Mouse (Mus musculus): ENCODE results near the gene Smyd5.
"Not testable (repeated sequence)": the region's sequence is repeated elsewhere in the genome, so short reads cannot be mapped to it uniquely, and the experiment has no call there.

The Smyd5 gene

GRCm38 (mm10) chr6:85445286-85445685, 13.5 kb downstream of the Smyd5 start:
- DNase-seq (ENCODE audit: inconsistent age in 2 of 2, low spot score in 1 of 2) = no peak

DNA sequence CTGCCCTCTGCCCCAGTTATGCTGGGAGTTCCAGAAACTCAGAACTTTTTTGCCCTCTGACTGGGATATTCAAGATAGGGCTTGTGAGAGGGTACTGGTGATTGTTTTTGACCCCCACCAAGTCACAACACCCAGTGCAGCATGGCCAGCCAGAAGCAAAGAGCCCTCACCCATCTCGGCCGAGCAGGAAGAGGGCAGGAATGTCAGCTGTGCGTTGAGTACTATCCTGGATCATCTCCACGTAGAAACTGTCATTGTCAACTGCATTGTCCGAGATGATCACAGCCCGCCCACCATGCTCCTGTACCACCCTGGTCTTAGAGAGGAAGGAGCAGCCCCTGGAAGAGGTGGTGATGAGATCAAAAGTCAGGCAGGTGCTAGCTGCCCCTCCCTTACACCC, 15.6 kb downstream of the Smyd5 start:
- DNase-seq (ENCODE audit: inconsistent age in 2 of 2, low spot score in 1 of 2) = no peak

DNA sequence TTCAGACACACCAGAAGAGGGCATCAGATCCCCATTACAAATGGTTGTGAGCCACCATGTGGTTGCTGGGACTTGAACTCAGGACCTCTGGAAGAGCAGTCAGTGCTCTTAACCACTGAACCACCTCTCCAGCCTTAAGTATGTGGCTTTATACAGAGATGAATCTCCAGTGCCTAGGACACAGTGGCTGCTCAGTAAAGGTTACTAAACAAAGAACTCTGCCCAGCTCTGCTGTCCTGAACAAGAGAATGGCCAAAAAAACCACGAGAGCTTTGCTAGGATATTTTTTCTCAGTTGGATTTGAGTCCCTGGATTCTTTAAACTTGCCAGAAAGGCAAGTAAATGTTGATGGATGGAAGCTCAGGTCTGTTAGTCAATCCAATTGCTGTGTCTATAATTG, 18.4 kb downstream of the Smyd5 start:
- DNase-seq (ENCODE audit: inconsistent age in 2 of 2, low spot score in 1 of 2) = not testable (repeated sequence)

GRCm38 (mm10) chr6:85450697-85451663, 19.2 kb downstream of the Smyd5 start, which contains the start of gene Cct7:
TSS of gene Cct7 (plus strand) at chr6:85451514.
- peak; percentile 99 for DNase-seq (ENCODE audit: inconsistent age in 2 of 2, low spot score in 1 of 2)

DNA sequence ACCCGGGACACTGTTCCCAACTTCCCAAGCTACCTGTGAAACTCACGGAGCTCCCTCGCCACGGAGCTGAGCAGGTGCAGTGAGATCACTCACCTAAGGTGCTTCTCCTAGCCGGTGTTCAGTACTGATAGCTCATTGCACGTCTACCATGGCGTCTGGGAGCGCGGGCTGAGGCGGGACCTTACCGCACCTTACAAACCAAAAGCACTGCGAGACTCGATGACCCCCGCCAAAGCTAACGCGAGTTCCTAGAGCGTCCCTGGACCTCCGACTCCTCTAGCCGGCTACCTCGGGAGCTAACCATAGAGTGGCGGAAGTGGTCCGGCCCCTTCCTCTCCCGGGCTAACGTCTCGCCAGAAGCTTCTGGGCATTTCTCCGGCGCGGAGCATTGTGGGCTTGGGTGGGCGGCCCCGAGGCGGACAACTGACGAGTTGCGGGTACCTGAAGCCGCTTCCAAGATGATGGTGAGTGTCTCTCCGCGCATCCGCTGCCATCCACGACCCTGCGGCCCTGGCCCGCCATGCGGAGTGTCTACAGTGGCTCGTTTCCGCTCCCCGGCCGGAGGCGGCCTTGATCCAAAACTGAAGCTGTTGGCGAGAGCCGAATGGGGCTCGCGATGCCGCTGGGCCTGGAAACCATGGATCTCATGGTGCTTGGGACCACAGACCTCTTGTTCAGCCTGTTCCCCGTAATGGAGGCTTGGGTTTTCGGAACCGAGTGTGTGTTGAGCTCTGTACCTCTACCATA, 20.0 kb downstream of the Smyd5 start, which contains the start of gene Pradc1:
Pradc1 (minus strand) TSS at position 307 of the 747 bp plus-strand sequence.
- peak; percentile 99 to 100 for DNase-seq (ENCODE audit: inconsistent age in 2 of 2, low spot score in 1 of 2)

DNA sequence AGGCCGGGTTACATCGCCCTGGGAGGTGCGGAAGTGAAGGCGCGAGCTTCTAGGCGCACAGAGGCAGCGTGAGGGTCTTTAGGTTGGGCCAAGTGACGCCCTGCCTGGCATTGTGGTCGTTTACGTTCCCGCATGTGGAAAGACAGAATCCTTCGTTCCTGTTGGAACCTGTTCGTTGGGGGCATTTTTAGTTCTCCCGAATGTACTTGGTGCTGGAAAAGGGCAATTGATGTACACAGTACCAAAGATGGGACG, 20.5 kb downstream of the Smyd5 start:
- no peak for DNase-seq (ENCODE audit: inconsistent age in 2 of 2, low spot score in 1 of 2)

- peak; percentile 53 to 81 for DNase-seq (ENCODE audit: inconsistent age in 2 of 2, low spot score in 1 of 2)
Measured at GRCm38 (mm10) chr6:85452816-85453215, 21.0 kb downstream of the Smyd5 start.

GRCm38 (mm10) chr6:85459621-85460020, 27.8 kb downstream of the Smyd5 start:
- no peak for DNase-seq (ENCODE audit: inconsistent age in 2 of 2, low spot score in 1 of 2)

- DNase-seq (ENCODE audit: inconsistent age in 2 of 2, low spot score in 1 of 2) = no peak
Measured at GRCm38 (mm10) chr6:85465381-85465780, 33.6 kb downstream of the Smyd5 start.

DNA sequence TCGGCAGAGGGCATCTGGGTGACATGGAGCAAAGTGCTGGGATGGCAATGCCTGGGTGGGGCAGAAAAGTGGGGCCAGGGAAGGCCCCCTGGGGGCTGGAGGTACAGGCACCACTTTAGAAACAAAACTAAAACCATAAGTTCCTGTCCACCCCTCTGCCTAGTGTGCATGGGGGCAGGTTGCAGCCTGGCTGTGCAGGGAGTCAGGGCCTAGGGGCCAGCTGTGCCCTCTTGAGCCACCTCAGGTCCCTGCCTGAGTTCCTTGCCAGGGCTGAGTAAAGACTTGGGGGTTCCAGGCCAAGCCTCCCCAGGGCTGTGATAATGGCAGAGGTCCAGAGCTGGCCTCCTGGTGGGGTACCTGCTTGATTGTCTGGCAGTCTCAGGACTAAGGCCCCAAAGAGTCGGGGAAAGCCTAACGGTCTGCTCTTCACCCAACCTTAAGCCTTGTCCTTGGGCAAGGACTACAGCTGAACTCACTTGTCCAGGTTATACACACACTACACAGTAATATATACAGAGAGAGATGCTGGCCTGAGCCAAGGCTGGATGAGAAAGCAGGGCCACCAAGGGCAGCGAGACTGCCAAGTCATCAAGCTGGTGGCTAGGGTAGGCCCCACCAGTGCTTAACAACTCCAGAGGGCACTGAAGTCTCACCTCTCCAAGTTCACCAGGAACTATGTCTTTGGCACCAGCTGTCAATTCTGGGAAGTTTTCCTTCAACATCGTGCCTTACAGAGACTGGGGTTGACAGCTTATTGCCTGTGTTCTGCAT, 38.1 kb downstream of the Smyd5 start:
- peak in 1 of 2 experiments; percentile 90 for DNase-seq (ENCODE audit: inconsistent age in 2 of 2, low spot score in 1 of 2)

- no peak for DNase-seq (ENCODE audit: inconsistent age in 2 of 2, low spot score in 1 of 2)
Measured at GRCm38 (mm10) chr6:85471962-85472361, 40.2 kb downstream of the Smyd5 start.

GRCm38 (mm10) chr6:85472542-85472941, 40.8 kb downstream of the Smyd5 start:
- DNase-seq (ENCODE audit: inconsistent age in 2 of 2, low spot score in 1 of 2) = no peak

- no peak for DNase-seq (ENCODE audit: inconsistent age in 2 of 2, low spot score in 1 of 2)
Measured at GRCm38 (mm10) chr6:85475581-85475980, 43.8 kb downstream of the Smyd5 start.

DNA sequence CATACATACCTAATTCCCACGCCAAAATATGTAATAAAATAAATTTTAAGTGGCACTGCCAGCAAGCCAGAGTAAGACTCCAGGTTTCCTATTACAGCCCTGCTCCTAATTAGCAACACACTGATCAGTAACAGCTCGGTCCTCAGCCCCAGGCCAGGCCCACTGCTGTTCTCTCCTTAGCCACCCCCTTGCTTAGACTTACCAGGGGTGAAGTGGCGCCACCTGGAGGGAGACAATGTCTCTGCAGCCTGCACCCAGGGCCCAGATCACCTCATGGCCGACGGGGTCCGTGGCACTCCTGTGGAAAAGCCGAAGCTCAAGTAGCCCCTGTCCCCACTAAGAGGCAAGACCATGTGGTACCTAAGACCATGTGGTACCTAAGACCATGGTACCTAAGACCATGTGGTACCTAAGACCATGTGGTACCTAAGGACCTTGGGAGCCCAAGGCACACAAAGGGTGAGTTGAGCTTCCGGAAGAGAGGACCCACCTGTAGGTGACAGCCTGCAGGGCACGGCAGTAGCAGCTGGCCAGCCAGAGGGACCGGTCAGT, 45.7 kb downstream of the Smyd5 start:
- peak; percentile 27 to 74 for DNase-seq (ENCODE audit: inconsistent age in 2 of 2, low spot score in 1 of 2)

DNA sequence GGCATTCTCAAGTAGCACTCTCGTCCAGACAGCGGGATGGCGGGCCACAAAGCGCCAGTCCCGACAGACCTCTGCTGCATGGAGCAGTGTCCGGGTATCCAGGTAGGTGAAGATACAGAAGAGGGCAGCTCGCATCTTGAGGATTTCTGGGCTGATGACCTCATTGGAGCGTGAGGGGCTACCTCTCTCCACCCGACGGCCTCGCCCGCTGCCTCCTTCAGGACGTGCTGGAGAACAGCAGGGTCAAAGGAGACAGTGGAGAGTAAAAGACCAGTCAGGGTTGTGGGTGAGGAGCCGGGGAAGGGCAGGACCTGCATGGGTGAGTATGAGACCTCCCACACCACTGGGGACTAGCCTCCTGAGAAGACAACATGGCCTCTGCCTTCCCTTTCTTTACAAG, 46.6 kb downstream of the Smyd5 start:
- no peak for DNase-seq (ENCODE audit: inconsistent age in 2 of 2, low spot score in 1 of 2)

DNA sequence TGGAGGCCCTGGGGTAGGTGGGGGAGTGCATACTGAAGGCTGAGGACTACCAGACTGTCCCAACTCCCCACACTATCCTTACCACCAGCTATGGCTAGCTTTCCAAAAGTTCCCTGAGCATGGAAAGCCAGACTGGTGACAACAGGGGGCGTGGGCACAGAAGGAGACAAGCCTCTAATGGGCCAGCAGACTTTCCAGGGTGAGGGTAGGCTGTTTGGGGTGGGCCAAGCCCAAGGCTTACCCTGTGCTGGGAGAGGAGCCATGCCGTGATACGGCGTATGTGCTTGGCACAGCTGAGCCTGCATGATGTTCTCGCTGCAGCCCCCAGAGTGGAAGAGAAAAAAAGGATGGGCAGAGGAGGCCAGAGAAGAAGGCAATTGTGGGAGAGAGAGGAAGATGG, 48.2 kb downstream of the Smyd5 start:
- DNase-seq (ENCODE audit: inconsistent age in 2 of 2, low spot score in 1 of 2) = no peak

DNA sequence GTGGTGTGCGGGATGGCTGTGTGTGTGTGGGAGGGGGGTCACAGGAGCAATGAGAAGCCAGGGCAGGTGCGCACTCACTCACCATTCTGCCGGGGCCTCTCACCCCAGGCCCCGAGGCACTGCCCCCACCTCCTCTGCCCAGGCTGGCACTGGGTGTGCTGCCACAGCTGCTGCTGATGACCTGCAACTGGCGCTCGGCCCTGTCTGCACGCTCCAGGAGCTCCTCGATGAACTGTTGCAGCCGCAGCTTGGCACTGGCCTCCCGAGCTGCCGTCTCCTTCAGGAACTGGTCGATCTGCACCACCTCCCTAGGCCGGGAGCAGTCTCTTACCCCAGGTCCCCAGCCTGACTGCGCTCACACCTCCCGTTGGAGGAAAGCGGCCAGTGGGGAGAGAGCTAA, 48.9 kb downstream of the Smyd5 start:
- DNase-seq (ENCODE audit: inconsistent age in 2 of 2, low spot score in 1 of 2) = no peak

GRCm38 (mm10) chr6:85483843-85484721, 52.3 kb downstream of the Smyd5 start:
- no peak for DNase-seq (ENCODE audit: inconsistent age in 2 of 2, low spot score in 1 of 2)

- DNase-seq (ENCODE audit: inconsistent age in 2 of 2, low spot score in 1 of 2) = no peak
Measured at GRCm38 (mm10) chr6:85485738-85486137, 53.9 kb downstream of the Smyd5 start.

DNA sequence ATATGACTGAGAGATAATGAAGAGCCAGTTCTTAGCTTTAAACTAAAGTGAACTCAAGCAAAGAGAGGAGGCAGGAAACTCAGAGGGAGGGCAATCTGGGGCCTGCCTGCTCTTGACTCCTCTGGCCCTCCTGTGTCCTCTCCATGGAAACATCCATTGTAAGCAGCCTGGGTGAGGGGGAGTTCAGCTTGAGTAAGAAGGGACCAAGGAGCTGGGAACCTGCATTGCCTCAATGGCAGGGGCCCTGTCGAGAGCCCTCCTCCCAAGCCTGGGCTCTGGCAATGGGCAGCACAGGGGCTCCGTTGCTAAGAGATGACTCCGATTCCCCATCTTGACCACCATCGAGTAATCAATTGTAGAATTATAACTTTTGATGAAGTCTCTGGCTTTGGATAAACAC, 56.7 kb downstream of the Smyd5 start:
- DNase-seq (ENCODE audit: inconsistent age in 2 of 2, low spot score in 1 of 2) = no peak

Measured in adrenal gland, adult (tissue).